Mouse (Mus musculus): ENCODE results near the gene Rcan3. TPM values are rescaled to one million over a fixed set of nuclear protein-coding genes. Genes with fewer than 3 reads are reported as not detected.

Rcan3 gene
- total RNA-seq, 2 experiments from 2014 or later, result 27.8 to 29.7 TPM

GRCm38 (mm10) chr4:135416367-135416766, 17.3 kb downstream of the Rcan3 start:
- no peak for DNase-seq (ENCODE audit: extremely low spot score in 1 of 2, low spot score in 1 of 2)

GRCm38 (mm10) chr4:135413491-135413890, 20.2 kb downstream of the Rcan3 start:
- no peak for DNase-seq (ENCODE audit: extremely low spot score in 1 of 2, low spot score in 1 of 2)

- peak; percentile 31 to 70 for DNase-seq (ENCODE audit: extremely low spot score in 1 of 2, low spot score in 1 of 2)
Measured at GRCm38 (mm10) chr4:135411633-135412032, 22.0 kb downstream of the Rcan3 start.

- no peak for DNase-seq (ENCODE audit: extremely low spot score in 1 of 2, low spot score in 1 of 2)
Measured at GRCm38 (mm10) chr4:135406180-135406579, 27.5 kb downstream of the Rcan3 start.

- no peak for DNase-seq (ENCODE audit: extremely low spot score in 1 of 2, low spot score in 1 of 2)
Measured at GRCm38 (mm10) chr4:135404916-135405315, 28.7 kb downstream of the Rcan3 start.

- no peak for DNase-seq (ENCODE audit: extremely low spot score in 1 of 2, low spot score in 1 of 2)
Measured at GRCm38 (mm10) chr4:135404048-135404447, 29.6 kb downstream of the Rcan3 start.

GRCm38 (mm10) chr4:135401881-135402280, 31.8 kb downstream of the Rcan3 start:
- no peak for DNase-seq (ENCODE audit: extremely low spot score in 1 of 2, low spot score in 1 of 2)

- no peak for DNase-seq (ENCODE audit: extremely low spot score in 1 of 2, low spot score in 1 of 2)
Measured at GRCm38 (mm10) chr4:135397991-135398390, 35.7 kb downstream of the Rcan3 start, which contains the start of gene Ncmap. Gene Ncmap (minus strand): TSS chr4:135398227.

GRCm38 (mm10) chr4:135397551-135397950, 36.1 kb downstream of the Rcan3 start:
- no peak for DNase-seq (ENCODE audit: extremely low spot score in 1 of 2, low spot score in 1 of 2)

GRCm38 (mm10) chr4:135396303-135396702, 37.4 kb downstream of the Rcan3 start:
- no peak for DNase-seq (ENCODE audit: extremely low spot score in 1 of 2, low spot score in 1 of 2)

GRCm38 (mm10) chr4:135395375-135395774, 38.3 kb downstream of the Rcan3 start:
- no peak for DNase-seq (ENCODE audit: extremely low spot score in 1 of 2, low spot score in 1 of 2)

GRCm38 (mm10) chr4:135394666-135395065, 39.0 kb downstream of the Rcan3 start:
- DNase-seq (ENCODE audit: extremely low spot score in 1 of 2, low spot score in 1 of 2), result no peak

GRCm38 (mm10) chr4:135393381-135393780, 40.3 kb downstream of the Rcan3 start:
- no peak for DNase-seq (ENCODE audit: extremely low spot score in 1 of 2, low spot score in 1 of 2)

GRCm38 (mm10) chr4:135392801-135393200, 40.9 kb downstream of the Rcan3 start:
- no peak for DNase-seq (ENCODE audit: extremely low spot score in 1 of 2, low spot score in 1 of 2)

- no peak for DNase-seq (ENCODE audit: extremely low spot score in 1 of 2, low spot score in 1 of 2)
Measured at GRCm38 (mm10) chr4:135391014-135391413, 42.6 kb downstream of the Rcan3 start.

GRCm38 (mm10) chr4:135385614-135386013, 48.0 kb downstream of the Rcan3 start:
- DNase-seq (ENCODE audit: extremely low spot score in 1 of 2, low spot score in 1 of 2), result no peak

GRCm38 (mm10) chr4:135382316-135382715, 51.3 kb downstream of the Rcan3 start:
- peak; percentile 55 to 83 for DNase-seq (ENCODE audit: extremely low spot score in 1 of 2, low spot score in 1 of 2)

GRCm38 (mm10) chr4:135381355-135381754, 52.3 kb downstream of the Rcan3 start:
- DNase-seq (ENCODE audit: extremely low spot score in 1 of 2, low spot score in 1 of 2), result no peak

- no peak for DNase-seq (ENCODE audit: extremely low spot score in 1 of 2, low spot score in 1 of 2)
Measured at GRCm38 (mm10) chr4:135377241-135377640, 56.4 kb downstream of the Rcan3 start.

GRCm38 (mm10) chr4:135375444-135375843, 58.2 kb downstream of the Rcan3 start:
- DNase-seq (ENCODE audit: extremely low spot score in 1 of 2, low spot score in 1 of 2), result no peak

- DNase-seq (ENCODE audit: extremely low spot score in 1 of 2, low spot score in 1 of 2), result no peak
Measured at GRCm38 (mm10) chr4:135373299-135373698, 60.4 kb downstream of the Rcan3 start.

- DNase-seq (ENCODE audit: extremely low spot score in 1 of 2, low spot score in 1 of 2), result no peak
Measured at GRCm38 (mm10) chr4:135370372-135370771, 63.3 kb downstream of the Rcan3 start.

- no peak for DNase-seq (ENCODE audit: extremely low spot score in 1 of 2, low spot score in 1 of 2)
Measured at GRCm38 (mm10) chr4:135362828-135363227, 70.8 kb downstream of the Rcan3 start.
